Mouse (Mus musculus): Measurements from ENCODE around the gene P3h2.

The P3h2 gene

DNA sequence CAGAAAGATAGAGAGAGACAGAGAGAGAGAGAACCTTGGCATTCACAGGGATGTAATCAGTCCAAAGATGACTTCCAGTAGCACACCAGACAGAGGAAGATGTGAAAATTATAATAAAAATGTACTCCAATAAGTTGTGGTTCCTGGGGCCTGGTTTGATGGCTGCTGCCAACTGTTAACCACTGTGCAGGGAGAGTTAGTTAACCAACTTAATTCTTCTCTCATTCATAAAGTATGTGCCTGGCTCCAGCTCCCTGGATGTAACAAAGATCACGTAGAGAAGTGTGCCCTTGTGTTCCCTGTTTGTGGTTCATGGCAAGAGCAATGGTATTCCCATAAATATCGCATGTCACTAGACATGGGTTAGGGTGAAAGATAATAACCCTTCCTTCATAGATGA is 128.4 kb downstream of the P3h2 start:
- no peak for DNase-seq

GRCm38 (mm10) chr16:25971285-25971684 is 134.3 kb downstream of the P3h2 start:
- no peak for DNase-seq

DNA sequence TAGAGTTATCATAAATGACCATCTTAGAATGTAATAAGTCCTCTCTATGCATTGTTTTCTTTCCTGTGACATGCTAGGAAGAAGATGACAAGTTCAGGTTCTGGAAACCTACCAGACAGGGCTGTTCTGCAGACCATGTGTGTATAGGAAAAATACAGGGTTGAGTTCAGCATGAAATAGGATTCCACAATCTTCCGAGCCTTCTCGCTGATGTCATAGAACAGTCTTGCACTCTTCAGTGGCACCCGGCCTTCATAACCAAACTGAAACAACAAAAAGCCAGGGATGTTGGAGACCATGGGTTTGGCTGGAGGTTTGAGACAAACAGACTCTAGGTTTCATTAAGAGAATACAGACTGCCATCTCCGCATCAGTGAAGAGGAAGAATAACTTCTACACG is 134.9 kb downstream of the P3h2 start:
- DNase-seq = no peak

- DNase-seq = no peak
Measured at GRCm38 (mm10) chr16:25970193-25970592, 135.4 kb downstream of the P3h2 start.

- peak in 1 of 2 experiments; percentile 47 for DNase-seq
Measured at GRCm38 (mm10) chr16:25967297-25967696, 138.3 kb downstream of the P3h2 start.

- peak in 1 of 2 experiments; percentile 23 for DNase-seq
Measured at GRCm38 (mm10) chr16:25963856-25964255, 141.7 kb downstream of the P3h2 start.

- no peak for DNase-seq
Measured at GRCm38 (mm10) chr16:25960345-25960744, 145.2 kb downstream of the P3h2 start.

DNA sequence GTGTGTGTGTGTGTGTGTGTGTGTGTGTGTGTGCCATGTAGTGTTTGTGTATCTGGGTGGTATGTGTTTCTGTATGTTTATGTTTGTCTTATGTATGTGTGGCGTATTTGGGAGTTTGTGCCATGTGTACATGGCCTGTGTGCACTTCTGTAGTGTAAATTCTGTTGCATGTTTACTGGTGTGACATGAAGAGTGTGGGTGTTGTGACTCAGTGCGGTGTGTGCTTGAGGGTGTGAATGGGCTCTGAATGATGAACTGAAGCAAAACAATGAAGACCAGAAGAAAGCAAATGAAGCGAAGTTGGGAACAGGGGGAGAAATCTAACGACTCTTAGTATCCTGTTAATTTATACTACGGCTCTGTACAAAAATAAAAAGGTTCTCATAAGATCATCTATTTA is 145.7 kb downstream of the P3h2 start:
- no peak for DNase-seq

DNA sequence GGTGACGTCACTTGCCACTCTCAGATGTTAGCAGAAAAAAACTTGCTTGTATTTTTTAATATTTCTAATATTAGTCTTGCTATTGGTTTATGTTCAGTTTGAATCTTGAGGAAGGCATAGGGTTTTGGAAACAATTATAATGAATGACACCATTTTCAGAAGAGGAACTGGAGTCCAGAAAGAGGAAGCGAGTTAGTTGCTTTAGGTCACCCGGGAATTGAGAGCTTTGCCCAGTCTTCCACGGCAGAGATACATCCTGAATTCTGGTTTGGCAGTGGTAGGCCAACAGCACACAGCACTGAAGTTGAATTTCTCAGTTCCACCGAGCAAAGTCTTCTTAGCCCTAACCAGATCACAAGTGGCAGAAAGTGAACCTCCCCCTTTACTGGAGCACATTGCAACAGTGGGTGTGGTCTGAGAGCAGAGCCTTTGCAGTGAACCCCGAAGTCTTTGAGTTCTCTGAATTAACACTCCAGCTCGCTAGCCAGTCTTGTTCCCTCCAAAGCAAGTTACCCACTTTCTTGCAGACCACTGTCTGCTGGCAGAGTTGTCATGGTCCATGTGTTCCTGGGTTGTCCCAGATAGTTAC is 146.8 kb downstream of the P3h2 start:
- no peak for DNase-seq

GRCm38 (mm10) chr16:25958213-25958612 is 147.4 kb downstream of the P3h2 start:
- DNase-seq = no peak

- no peak for DNase-seq
Measured at GRCm38 (mm10) chr16:25956831-25957230, 148.8 kb downstream of the P3h2 start.

DNA sequence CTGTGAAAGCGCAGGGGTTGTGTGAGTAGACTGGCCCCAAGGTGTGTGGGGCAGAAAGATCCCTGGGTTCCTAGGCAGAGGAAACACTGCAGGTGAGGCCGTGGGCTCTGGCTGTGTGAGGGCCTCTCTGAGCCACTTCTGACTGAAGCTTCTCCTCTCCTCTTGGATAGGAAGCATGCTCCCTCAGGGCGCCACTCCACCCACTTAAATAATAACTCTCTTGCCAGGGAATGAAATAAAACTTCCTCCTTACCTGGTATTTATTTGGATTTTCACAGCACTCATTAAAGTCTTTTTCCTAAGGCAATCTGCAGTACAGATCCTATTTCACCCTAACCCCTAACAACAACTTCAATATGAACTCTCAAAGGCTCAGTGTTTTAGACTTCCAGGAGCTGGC is 151.0 kb downstream of the P3h2 start:
- DNase-seq = no peak

- DNase-seq = no peak
Measured at GRCm38 (mm10) chr16:25953359-25953758, 152.2 kb downstream of the P3h2 start.

DNA sequence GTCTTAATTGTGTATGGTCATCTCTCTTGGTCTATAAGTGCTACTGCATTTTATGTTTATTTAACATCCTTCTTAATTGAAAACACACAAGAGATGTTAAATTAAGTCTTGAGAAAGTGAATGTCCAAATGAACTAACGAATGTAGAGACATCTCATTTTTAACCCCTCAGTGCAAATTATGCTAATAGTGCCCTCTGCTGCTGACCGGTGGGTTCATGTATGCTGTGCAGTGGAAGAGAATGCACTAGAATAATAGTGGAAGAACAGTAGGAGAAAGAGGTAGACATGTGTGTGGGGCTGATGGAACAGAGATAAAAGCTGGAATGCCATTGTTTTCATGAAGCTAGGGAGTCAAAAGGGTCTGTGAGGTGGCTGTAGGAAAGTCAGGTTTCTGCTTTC is 153.6 kb downstream of the P3h2 start:
- DNase-seq = no peak

GRCm38 (mm10) chr16:25948067-25948466 is 157.5 kb downstream of the P3h2 start:
- DNase-seq = no peak

DNA sequence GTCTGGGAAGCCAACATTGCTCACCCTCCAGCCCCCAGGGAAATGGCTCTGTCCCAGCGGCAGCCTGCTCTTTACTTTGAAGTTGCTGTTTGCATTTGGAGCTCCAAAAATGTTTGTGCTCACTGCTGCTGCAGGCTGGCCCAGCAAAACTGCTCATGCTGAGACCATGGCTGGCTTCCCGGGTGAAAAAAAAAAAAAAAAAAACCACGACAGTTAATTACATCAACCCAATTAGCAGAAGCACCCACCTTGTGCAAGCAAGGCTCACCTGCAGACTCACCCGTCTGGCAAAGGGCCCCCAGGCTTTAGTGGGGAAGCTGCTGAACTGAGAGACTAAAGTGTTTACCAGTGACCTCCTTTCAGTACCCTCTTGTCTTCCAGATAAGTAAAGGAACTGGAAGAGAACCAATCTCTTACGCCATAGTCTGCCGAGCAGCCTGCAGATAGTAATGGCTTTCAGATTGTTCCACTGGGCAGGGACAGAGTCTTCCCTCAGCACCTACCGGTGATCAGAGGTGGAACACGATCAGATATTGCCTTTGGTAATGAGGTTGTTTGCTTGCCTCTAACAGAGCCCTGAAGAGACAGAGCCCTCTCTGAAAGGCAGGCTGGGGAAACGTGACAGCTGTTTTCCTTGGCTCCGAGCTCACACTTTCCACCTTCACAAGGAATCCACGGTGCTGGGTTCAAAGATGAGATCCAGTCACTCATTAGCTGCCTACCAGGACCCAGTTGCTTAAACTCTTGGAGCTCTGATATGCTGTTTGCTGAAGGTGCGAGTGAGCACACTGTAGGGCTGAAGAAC is 160.2 kb downstream of the P3h2 start:
- DNase-seq = no peak

- DNase-seq = no peak
Measured at GRCm38 (mm10) chr16:25942261-25942660, 163.3 kb downstream of the P3h2 start.

DNA sequence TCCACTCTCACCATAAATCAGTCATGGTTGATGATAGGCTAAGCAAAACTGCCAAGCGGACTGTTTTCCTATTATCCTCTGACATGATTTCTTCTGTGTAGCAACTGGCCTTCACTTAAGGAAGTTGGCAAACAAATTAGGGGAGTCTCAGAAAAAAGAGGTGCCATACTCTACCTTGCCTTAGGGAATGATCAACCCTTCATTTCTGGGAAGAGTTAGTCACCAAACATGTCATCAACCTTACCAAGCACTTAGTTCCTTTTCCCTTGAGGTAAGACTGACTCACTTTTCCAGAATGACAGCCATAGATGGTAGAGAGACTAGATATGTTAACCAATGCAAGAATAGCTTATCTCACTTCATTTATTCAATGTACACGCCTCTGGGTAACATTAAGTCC is 171.4 kb downstream of the P3h2 start:
- DNase-seq = no peak

DNA sequence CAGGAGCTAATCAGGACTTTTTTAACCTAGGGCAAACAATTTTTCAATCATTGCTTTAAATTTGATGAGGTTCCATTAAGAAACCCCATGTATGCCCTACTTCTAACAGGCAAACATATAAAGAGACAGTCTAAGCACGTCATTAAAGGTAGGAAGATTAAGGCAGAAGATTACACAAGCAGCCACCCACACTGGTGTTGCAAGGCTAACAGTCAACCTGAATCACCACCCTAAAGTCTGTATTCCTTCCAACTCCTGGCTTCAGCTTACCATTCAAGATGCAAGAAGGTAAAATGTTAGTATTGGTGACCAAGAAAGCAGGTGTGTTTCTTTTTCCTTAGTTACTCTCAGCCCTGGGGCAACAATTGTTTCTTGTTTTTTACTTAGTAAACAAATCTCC is 193.4 kb downstream of the P3h2 start:
- no peak for DNase-seq

Data from spleen, adult 18-20 months (tissue).